Mouse (Mus musculus): ENCODE measurements around the gene Slc45a3. TPM values are rescaled to one million over a fixed set of nuclear protein-coding genes. Genes with fewer than 3 reads are reported as not detected.

The Slc45a3 gene
- total RNA-seq, 2 experiments from 2014 or later: 1.9 to 2.1 TPM

DNA sequence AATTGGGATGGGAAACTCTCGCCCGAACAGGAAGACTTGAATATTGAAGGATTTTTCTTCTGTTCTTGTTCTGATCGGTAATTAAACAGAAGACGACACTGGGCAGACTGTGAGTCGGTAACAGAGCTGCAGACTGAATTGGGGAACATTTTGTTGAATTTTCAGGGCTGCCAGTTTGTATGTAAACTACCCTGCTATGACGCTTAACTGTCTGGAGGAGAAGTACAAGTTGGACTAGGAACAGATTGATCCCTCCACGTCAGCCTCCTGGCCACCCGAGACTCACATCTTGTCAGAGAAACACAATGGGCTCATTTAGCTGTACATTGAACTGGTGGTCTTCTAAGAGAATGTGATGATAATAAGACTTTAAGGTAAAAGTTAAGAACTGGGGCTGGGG lies 50.1 kb downstream of the Slc45a3 start:
- no peak for DNase-seq

DNA sequence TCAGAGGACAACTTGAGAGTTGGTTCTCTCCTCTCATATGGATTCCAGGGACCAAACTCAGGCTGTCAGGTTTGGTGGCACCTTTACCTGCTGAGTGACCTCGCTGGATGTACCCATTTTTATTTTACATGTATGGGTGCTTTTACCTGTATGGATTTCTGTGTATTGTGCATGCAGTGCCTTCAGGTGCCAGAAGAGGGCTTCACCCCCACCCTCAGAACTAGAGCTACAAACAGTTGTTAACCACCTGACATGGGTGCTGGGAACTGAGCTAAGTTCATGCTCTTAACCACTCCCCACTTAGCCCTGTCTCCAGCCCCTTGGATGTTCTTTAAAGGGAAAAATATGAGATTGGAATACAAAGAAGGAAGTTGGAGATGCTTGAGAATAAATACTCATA lies 52.0 kb downstream of the Slc45a3 start:
- intact Hi-C loops (cut with DNase I): no loop called here
- no peak for DNase-seq

More for the DNA sequence above, 50.1 kb downstream of the Slc45a3 start:
- intact Hi-C loops (cut with DNase I): no loop called here

DNA sequence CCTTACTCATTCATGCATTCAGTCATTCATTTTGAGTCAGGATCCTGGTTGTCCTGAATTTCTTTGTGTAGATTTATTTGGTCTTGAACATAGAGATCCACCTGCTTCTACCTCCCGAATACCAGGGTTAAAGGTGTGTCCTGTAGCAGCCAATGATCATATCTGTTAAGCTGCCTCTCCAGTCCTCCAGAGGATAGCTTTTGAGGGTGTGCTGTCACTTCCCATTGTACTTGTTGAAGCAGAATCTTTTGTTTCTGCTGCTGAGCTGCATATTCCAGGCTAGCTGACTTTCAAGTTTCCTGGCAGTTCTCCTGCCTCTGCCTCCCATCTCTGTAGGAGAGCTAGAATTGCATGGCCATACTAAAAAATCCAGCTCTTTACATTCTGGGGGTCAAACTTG lies 53.9 kb downstream of the Slc45a3 start:
- no peak for DNase-seq
- intact Hi-C loops (cut with DNase I): no loop called here

DNA sequence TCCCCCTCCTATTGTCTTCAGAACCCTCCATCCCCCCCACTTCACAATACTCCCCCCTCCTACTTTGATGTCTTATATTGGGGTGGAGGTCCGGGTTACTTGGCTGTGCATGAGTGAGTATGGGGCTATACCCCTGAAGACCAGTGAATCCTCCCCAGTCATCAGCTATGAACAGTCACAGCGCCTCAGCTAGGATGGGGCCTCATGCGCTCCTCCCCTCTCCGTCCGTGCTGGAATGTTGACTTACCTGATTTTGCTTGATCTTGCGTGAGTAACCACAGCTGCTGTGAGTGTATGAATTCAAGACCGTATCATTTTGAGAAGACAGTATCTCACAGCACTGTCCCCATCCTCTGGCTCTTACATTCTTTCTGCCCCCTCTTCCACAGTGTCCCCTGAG lies 57.1 kb downstream of the Slc45a3 start:
- intact Hi-C loops (cut with DNase I): no loop called here

DNA sequence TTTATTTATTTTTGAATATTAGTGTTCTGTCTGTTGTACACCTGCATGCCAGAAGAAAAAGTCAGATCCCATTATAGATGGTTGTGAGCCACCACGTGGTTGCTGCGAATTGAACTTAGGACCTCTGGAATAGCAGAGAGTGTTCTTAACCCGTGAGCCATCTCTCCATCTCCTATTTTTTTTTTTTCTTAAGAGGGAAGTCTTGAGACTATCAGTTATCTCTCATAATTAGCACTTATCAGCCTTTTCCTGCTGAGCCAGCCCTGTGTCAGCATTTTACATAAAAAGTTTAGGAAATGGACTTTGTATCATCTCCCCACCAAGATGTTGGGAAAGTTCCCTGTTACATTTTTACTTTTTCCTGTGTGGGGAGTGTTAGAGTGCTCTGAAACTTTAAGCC lies 59.3 kb downstream of the Slc45a3 start:
- DNase-seq: no peak
- intact Hi-C loops (cut with DNase I): no loop called here

More for the DNA sequence above, 57.1 kb downstream of the Slc45a3 start:
- DNase-seq: no peak

DNA sequence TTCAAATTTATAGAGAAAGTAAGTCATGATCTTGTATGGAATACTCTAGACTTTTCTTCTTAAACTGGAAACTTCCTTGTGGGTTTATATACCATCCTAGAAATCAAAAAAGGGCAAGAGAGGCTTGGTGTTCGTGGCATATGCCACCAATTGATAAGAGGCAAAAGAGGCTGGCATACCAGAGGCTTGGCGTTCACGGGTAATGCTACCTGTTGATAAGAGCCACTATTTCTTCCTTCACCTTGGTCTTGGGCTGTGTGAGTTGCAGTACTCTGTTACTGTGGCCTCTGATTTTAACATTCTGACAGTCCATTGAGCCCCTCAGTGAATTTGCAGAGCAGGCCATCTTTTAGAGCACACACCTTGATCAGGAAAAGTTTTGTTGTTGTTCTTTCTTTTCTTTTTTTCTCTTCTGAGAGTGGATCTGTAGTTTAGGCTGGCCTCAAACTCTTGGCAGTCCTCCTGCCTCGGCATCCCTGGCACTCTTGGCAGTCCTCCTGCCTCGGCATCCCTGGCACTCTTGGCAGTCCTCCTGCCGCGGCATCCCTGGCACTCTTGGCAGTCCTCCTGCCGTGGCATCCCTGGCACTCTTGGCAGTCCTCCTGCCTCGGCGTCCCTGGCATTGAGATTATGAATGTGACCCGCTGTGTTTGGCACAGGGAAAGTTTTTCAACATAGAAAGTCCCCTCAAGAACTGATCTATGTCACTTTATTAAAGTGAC lies 64.3 kb downstream of the Slc45a3 start:
- no peak for DNase-seq

DNA sequence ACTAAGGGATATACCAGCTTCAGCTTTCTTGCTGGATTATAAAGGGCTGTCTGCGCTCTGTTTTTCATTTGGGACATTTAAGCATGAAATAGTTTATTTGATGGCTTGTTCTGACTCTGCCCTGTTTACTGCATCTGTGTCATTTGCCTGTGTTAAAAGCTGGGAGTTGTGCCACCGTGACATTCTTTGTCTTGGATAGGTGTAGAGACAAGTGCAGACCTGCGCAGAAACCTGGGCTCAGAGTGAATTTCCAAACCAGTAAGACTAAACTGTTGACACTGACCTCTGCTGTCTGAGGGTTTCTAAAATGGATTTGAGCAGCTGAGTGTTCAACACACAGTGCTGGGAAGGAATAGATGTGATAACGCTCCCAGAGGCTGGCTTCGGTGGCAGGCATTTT lies 65.2 kb downstream of the Slc45a3 start:
- intact Hi-C loops (cut with DNase I): no loop called here
- no peak for DNase-seq

More for the DNA sequence above, 64.3 kb downstream of the Slc45a3 start:
- intact Hi-C loops (cut with DNase I): no loop called here

DNA sequence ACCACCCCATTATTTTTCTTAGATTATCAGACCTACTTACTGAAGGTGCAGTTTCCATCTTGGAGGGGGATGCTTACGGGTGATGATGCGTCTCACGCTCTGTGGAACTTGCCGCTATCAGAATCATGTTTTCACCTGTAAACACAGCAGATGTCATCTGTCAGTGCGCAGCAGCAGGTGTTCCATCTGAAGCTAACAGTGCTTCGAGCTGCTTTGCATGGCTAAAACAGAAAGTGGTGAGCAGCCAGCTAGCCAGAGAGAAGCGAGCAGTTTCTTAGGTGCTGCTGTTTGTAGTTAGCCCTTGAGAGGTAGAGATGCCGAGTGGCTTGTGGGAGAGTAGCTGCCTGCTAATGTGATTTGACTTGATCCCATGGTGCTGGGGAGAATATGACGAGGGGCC lies 65.6 kb downstream of the Slc45a3 start:
- intact Hi-C loops (cut with DNase I): no loop called here
- no peak for DNase-seq

DNA sequence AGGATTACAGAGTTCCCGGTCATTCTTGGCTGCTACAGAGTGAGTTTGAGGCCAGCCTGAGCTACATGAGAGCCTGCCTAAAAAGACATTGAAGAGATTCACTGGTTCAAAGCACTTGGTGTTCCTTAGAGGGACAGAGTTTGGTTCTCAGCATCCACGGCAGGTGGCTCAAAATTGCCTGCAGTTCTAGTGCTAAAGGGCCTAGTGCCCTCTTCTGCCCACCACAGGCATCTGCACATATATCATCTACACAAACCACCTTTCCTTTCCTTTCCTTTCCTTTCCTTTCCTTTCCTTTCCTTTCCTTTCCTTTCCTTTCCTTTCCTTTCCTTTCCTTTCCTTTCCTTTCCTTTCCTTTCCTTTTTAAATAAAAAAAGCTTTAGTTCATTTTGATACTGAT lies 67.8 kb downstream of the Slc45a3 start:
- intact Hi-C loops (cut with DNase I): no loop called here
- DNase-seq: no peak

DNA sequence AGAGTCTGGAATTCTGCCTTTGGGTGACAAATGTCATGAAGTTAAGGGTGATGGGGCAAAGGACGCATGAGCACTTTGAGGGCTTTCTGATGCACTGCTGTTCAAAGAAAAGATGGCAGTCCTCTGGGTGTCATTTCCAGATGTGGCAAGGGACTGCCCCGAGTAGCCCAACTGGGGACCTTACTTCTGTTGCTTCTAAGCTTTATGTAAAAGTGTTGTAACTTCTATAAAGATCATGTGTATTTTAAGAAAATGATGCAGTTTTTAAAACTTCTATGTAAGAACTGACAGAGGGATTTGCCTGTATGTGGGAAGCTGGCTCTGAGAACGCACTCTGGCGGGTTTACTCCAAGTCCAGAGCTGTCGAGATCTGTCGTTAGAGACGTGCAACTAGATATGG lies 69.4 kb downstream of the Slc45a3 start:
- intact Hi-C loops (cut with DNase I): no loop called here
- no peak for DNase-seq

Other genes starting within 250 kb of the Slc45a3 start
- gene Slc26a9, start 218.9 kb upstream of the Slc45a3 start, total RNA-seq (2021): not detected
- under 1 TPM; 0.57 to 0.69 TPM for gene Pm20d1, start 165.6 kb upstream of the Slc45a3 start, total RNA-seq (2021)
- gene Slc41a1, start 135.5 kb upstream of the Slc45a3 start, total RNA-seq (2021): 10 to 100 TPM; 37.2 to 47.2 TPM
- gene Rab29, start 95.7 kb upstream of the Slc45a3 start, total RNA-seq (2021): 1 to 10 TPM; 5.0 to 5.9 TPM
- 10 to 100 TPM; 55.6 to 61.1 TPM for gene Nucks1, start 52.4 kb upstream of the Slc45a3 start, total RNA-seq (2021)
- 10 to 100 TPM; 60.7 to 64.9 TPM for gene Elk4, start 44.6 kb downstream of the Slc45a3 start, total RNA-seq (2021)
- gene Mfsd4a, start 105.1 kb downstream of the Slc45a3 start, total RNA-seq (2021): 1 to 10 TPM; 3.7 to 3.9 TPM
- 1 to 10 TPM; 2.5 to 4.2 TPM for gene Cdk18, start 176.7 kb downstream of the Slc45a3 start, total RNA-seq (2021)
- not detected for gene Lemd1, start 228.5 kb downstream of the Slc45a3 start, total RNA-seq (2021)
- gene AC124108.1, start 228.5 kb downstream of the Slc45a3 start, total RNA-seq (2021): not detected

Measured in gastrocnemius, postnatal 36 days (tissue).